Mouse (Mus musculus) midbrain, embryonic 10.5 days (tissue): ENCODE results near the gene Arfgap2. TPM values are rescaled to one million over a fixed set of nuclear protein-coding genes. Genes with fewer than 3 reads are reported as not detected.

ENCODE experiments used
- DNase-seq: peaks from one replicate; pipeline ENCODE4 v3.0.0-alpha.2; 2017; ENCODE audit warnings: low spot score
- H3K27ac ChIP-seq: fragments of 300-500 bp; sonication (generic); replicated peaks from 2 replicates; pipeline ENCODE4 v1.5.1; 2016; ENCODE audit warnings: mild to moderate bottlenecking
- H3K27me3 ChIP-seq: fragments of 300-500 bp; sonication (generic); 2 replicates; pipeline ENCODE4 v1.6.1; 2016; ENCODE audit warnings: low read depth, mild to moderate bottlenecking; ENCODE audit not compliant: poor library complexity, severe bottlenecking
- H3K36me3 ChIP-seq: fragments of 300-500 bp; sonication (generic); 2 replicates; pipeline ENCODE4 v1.6.1; 2016; ENCODE audit warnings: mild to moderate bottlenecking, moderate library complexity
- H3K4me1 ChIP-seq: fragments of 300-500 bp; sonication (generic); 2 replicates; pipeline ENCODE4 v1.6.1; 2016
- H3K4me3 ChIP-seq: fragments of 300-500 bp; sonication (generic); 2 replicates; pipeline ENCODE4 v1.5.1; 2016; ENCODE audit warnings: mild to moderate bottlenecking, moderate library complexity
- H3K9me3 ChIP-seq: fragments of 300-500 bp; sonication (generic); replicated peaks from 2 replicates; pipeline ENCODE4 v1.6.1; 2016; ENCODE audit warnings: mild to moderate bottlenecking
- WGBS: fragments of 180-500 bp; shearing (Covaris S2); methylation state at CpG from one replicate; pipeline ENCODE4 v1.1.7; 2016; 5-methylcytosine and 5-hydroxymethylcytosine counted together
- polyA plus RNA-seq: library from polyadenylated mRNA; unstranded; fragments of >200 nt; fragmentation: Nextera tagmentation; extraction: Ambion mirVana; gene quantifications from 2 replicates; pipeline ENCODE4 v1.2.1, GENCODE M21; 2016

The Arfgap2 gene
- polyA plus RNA-seq, 1 experiment from 2014 or later: 99.0 TPM

GRCm38 (mm10) chr2:91300784-91301183, 36.0 kb downstream of the Arfgap2 start:
- H3K4me3 ChIP-seq: no peak overlapping the region
- peaks cover 9% of the 10 kb centered on the region for H3K4me1 ChIP-seq
- DNase-seq: no peak
- H3K9me3 ChIP-seq: no peaks in the 10 kb centered on the region
- H3K27me3 ChIP-seq: no peaks in the 10 kb centered on the region
- H3K36me3 ChIP-seq: peaks cover 7% of the 10 kb centered on the region; the same call in 1 of the 2 replicates
- WGBS: 93% methylated on average over 2 of the region's 2 CpGs
- no peak overlapping the region for H3K27ac ChIP-seq

GRCm38 (mm10) chr2:91301836-91302235, 37.1 kb downstream of the Arfgap2 start:
- WGBS: 91% methylated on average over 2 of the region's 2 CpGs
- Histone ChIP-seq H3K4me1 (peaks cover 9% of the 10 kb centered on the region), H3K9me3 (no peaks in the 10 kb centered on the region), H3K4me3 (no peak overlapping the region), H3K27me3 (no peaks in the 10 kb centered on the region), H3K27ac (no peak overlapping the region), H3K36me3 (peaks cover 7% of the 10 kb centered on the region; the same call in 1 of the 2 replicates)
- no peak for DNase-seq

DNA sequence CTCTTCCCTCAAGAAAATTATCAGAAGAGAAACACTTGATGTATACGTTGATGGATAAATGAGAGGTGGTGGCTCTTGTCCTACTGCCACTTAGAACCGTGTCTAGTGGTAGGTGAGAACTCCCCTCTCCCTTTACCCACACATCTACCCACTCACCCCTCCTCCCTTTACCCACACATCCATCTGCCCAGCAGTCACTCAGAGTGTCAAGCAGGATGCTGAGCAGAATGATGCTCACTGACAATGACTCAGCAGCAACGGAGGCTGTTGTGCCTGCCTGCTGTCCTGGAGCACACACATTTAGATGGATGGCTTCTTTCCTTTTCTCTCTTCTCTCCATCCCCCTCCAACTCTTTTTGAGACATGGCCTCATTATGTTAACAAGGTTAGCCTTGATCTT, 38.1 kb downstream of the Arfgap2 start:
- Histone ChIP-seq H3K27me3 (no peaks in the 10 kb centered on the region), H3K4me3 (no peak overlapping the region), H3K4me1 (peaks cover 16% of the 10 kb centered on the region), H3K9me3 (no peaks in the 10 kb centered on the region), H3K36me3 (peaks cover 7% of the 10 kb centered on the region; the same call in 1 of the 2 replicates), H3K27ac (no peak overlapping the region)
- no peak for DNase-seq
- 94% methylated on average over 3 of the region's 3 CpGs for WGBS

DNA sequence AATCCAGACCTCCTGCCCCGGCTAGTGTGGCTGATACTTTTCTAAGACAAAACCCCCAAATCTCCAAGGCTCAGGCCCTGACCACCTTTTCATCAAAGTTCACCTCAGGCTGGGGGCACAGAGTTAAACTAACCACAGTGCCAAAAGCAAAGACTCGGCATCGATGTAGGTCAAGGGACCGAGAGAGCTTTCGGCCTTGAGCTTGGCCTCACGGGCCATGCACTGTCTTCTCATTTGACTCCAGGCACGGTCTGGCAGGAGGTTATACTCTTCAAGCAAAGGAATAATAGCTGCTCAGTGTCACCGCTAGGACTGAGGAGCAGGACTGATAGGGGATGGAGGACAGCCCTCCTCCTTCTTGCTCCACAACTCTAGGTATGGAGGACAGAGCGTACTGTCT, 41.2 kb downstream of the Arfgap2 start:
- no peak for DNase-seq
- no peak overlapping the region for H3K4me3 ChIP-seq
- H3K36me3 ChIP-seq: peaks cover 7% of the 10 kb centered on the region; the same call in 1 of the 2 replicates
- no peaks in the 10 kb centered on the region for H3K27me3 ChIP-seq
- H3K9me3 ChIP-seq: no peaks in the 10 kb centered on the region
- H3K27ac ChIP-seq: 0 out of 2 replicates have a peak overlapping the region, but pooled peaks have one; percentile 38
- H3K4me1 ChIP-seq: peaks cover 10% of the 10 kb centered on the region
- 97% methylated on average over 9 of the region's 9 CpGs for WGBS

GRCm38 (mm10) chr2:91306589-91306988, 41.8 kb downstream of the Arfgap2 start:
- Histone ChIP-seq H3K4me3 (no peak overlapping the region), H3K36me3 (peaks cover 7% of the 10 kb centered on the region; the same call in 1 of the 2 replicates), H3K9me3 (no peaks in the 10 kb centered on the region), H3K27me3 (no peaks in the 10 kb centered on the region), H3K4me1 (peaks cover 10% of the 10 kb centered on the region), H3K27ac (no peak overlapping the region)
- DNase-seq: no peak

DNA sequence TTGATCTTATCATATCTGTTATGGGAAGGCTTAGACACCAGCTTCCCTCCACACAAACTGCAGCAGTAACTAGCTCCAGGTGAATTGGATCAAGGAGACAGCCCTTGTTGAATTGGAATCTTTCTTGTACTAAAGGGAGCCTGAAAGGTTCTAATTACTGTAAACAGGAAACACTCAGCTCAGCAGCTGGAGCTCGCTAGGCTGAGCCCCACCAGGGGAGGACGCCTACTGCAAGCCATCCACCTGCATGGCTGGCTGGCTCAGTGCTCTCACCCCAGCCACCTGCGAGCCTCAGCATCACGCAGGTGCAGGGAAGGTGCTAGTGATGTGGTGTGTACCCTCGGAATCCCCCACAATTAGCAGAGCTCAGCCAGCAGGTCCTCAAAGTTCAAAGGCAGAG, 43.9 kb downstream of the Arfgap2 start:
- H3K4me1 ChIP-seq: peaks cover 30% of the 10 kb centered on the region
- H3K4me3 ChIP-seq: no peak overlapping the region
- no peaks in the 10 kb centered on the region for H3K27me3 ChIP-seq
- H3K36me3 ChIP-seq: 0 out of 2 replicates have a peak, but pooled peaks cover 2% of the 10 kb centered on the region
- DNase-seq: no peak
- H3K9me3 ChIP-seq: no peaks in the 10 kb centered on the region
- H3K27ac ChIP-seq: no peak overlapping the region
- 57% methylated on average over 5 of the region's 5 CpGs for WGBS

GRCm38 (mm10) chr2:91309546-91309945, 44.8 kb downstream of the Arfgap2 start:
- H3K4me3 ChIP-seq: no peak overlapping the region
- WGBS: 78% methylated on average over 3 of the region's 3 CpGs

GRCm38 (mm10) chr2:91312578-91313311, 48.0 kb downstream of the Arfgap2 start:
- H3K4me1 ChIP-seq: peaks cover 26% of the 10 kb centered on the region
- H3K27me3 ChIP-seq: no peaks in the 10 kb centered on the region
- H3K4me3 ChIP-seq: no peak overlapping the region
- DNase-seq: peak; percentile 57
- 37% methylated on average over 10 of the region's 10 CpGs for WGBS
- no peaks in the 10 kb centered on the region for H3K9me3 ChIP-seq
- H3K27ac ChIP-seq: peak overlapping the region; percentile 82
- peaks cover 5% of the 10 kb centered on the region; the same call in 1 of the 2 replicates for H3K36me3 ChIP-seq

More at GRCm38 (mm10) chr2:91309546-91309945, 44.8 kb downstream of the Arfgap2 start:
- H3K4me1 ChIP-seq: peaks cover 34% of the 10 kb centered on the region
- H3K27ac ChIP-seq: no peak overlapping the region
- no peaks in the 10 kb centered on the region for H3K27me3 ChIP-seq
- H3K9me3 ChIP-seq: no peaks in the 10 kb centered on the region
- DNase-seq: no peak
- H3K36me3 ChIP-seq: 0 out of 2 replicates have a peak, but pooled peaks cover 2% of the 10 kb centered on the region

GRCm38 (mm10) chr2:91314184-91314583, 49.4 kb downstream of the Arfgap2 start:
- WGBS: 89% methylated on average over 7 of the region's 7 CpGs
- H3K9me3 ChIP-seq: no peaks in the 10 kb centered on the region
- DNase-seq: no peak
- H3K4me1 ChIP-seq: peaks cover 24% of the 10 kb centered on the region
- no peaks in the 10 kb centered on the region for H3K27me3 ChIP-seq
- peak overlapping the region; percentile 82 for H3K27ac ChIP-seq
- H3K4me3 ChIP-seq: no peak overlapping the region
- H3K36me3 ChIP-seq: peaks cover 5% of the 10 kb centered on the region; the same call in 1 of the 2 replicates

DNA sequence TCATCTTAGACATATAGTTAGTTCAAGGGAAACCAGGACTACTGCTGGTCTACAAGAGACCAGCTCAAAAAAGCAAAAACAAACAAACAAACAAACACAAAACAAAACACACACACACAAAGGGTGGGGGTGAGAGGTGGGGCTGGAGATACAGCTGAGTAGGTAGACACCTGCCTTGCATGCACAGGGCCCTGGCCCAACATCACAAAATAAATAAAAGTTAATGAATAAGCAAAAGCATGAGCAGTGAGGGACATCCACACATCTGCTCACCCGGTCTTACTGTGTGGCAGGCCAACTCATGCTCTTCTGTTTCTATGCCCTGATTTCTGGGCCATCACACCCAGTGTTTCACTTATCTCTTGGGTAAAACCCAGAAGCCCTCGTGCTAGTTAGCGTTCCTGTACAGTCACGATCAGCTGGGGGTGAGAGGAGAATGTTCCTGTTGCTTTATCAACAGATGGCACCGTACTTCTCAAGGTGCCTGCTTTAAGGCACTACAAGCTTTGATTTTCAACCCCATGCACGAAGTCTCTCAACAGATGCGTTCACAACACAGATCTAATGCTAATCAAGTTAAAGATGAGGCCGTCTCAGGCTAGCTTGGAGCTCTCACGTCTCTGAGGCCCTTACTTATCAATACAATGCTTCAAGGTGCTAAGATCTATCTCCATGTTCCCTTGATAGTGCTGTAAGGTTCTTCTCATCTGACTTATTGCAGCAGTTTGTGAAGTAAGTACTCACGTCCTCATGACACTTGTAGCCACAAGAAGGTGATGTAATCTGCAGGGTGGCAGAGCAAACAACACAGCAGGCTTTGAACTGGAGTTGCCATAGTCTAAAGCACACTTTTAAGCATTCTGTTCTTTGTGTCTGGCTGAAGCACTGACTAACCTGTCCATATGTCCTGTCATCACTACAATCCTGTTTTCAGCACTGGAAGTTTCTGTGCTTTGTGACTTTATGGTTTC, 56.1 kb downstream of the Arfgap2 start:
- H3K4me3 ChIP-seq: no peak overlapping the region
- H3K27me3 ChIP-seq: peaks cover 6% of the 10 kb centered on the region; the same call in 1 of the 2 replicates
- H3K4me1 ChIP-seq: peaks cover 25% of the 10 kb centered on the region
- no peak for DNase-seq
- no peak overlapping the region for H3K27ac ChIP-seq
- 87% methylated on average over 10 of the region's 10 CpGs for WGBS
- H3K9me3 ChIP-seq: 0 out of 2 replicates have a peak, but pooled peaks cover 2% of the 10 kb centered on the region
- peaks cover 5% of the 10 kb centered on the region; the same call in 1 of the 2 replicates for H3K36me3 ChIP-seq

GRCm38 (mm10) chr2:91321923-91322322, 57.1 kb downstream of the Arfgap2 start:
- peaks cover under 1% of the 10 kb centered on the region; the same call in 1 of the 2 replicates for H3K36me3 ChIP-seq
- DNase-seq: no peak
- WGBS: 94% methylated on average over 2 of the region's 2 CpGs
- no peak overlapping the region for H3K27ac ChIP-seq
- peaks cover 30% of the 10 kb centered on the region for H3K4me1 ChIP-seq
- H3K4me3 ChIP-seq: no peak overlapping the region
- 0 out of 2 replicates have a peak, but pooled peaks cover 3% of the 10 kb centered on the region for H3K9me3 ChIP-seq
- peaks cover 6% of the 10 kb centered on the region; the same call in 1 of the 2 replicates for H3K27me3 ChIP-seq

DNA sequence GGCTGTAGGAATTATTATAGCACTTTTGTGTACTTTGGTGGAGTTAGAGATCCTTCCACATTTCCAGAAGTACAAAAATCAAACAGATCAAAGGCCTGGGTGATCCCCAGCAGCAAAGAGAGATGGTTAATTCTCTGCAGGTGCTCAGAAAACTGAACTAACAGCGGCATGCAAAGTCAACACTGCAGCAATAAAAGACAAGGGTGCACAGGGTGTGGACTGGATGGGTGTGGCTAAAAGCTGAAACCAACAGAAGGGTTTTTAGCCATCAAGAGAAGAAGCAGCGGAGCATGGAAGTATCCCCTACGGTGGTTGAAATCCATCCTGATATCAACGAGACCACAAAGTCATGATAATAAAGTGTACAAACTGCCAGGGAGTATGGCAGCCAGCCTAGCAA, 57.7 kb downstream of the Arfgap2 start:
- no peaks in the 10 kb centered on the region; the same call in 1 of the 2 replicates for H3K36me3 ChIP-seq
- WGBS: 74% methylated on average over 4 of the region's 4 CpGs
- no peak for DNase-seq
- peaks cover 36% of the 10 kb centered on the region for H3K4me1 ChIP-seq
- H3K9me3 ChIP-seq: 0 out of 2 replicates have a peak, but pooled peaks cover 3% of the 10 kb centered on the region
- no peak overlapping the region for H3K27ac ChIP-seq
- H3K4me3 ChIP-seq: no peak overlapping the region
- peaks cover 6% of the 10 kb centered on the region; the same call in 1 of the 2 replicates for H3K27me3 ChIP-seq
